Mouse (Mus musculus) gastrocnemius, postnatal 14 days (tissue): ENCODE measurements around the gene Lpar6. TPM values are rescaled to one million over a fixed set of nuclear protein-coding genes. Genes with fewer than 3 reads are reported as not detected.

Source experiments
- DNase-seq: peaks from one replicate; pipeline ENCODE4 v3.0.0; 2021; ENCODE audit warnings: mixed read lengths
- intact Hi-C: fragments of 180-260 bp; cut with DNase I; formaldehyde crosslinking; loops from one replicate; pipeline ENCODE4 v1.15.1; 2025; ENCODE audit warnings: low total_unique reads
- long read RNA-seq, 2 experiments: library from polyadenylated mRNA; stranded (forward); transcript quantifications; one replicate each; pipeline ENCODE4 v2.0.0; 2021
- total RNA-seq, 2 experiments: library from RNA; stranded (reverse); gene quantifications; 2 replicates each; pipeline ENCODE4 v1.2.3; 2021

Gene Lpar6
- 1 to 10 TPM; 2.6 to 2.9 TPM for total RNA-seq
- long read RNA-seq, experiment 1, full-length matches to known transcripts: 2 of 2 reads
- long read RNA-seq, experiment 1, partial matches to known transcripts: 0 of 2 reads
- long read RNA-seq, experiment 1, other reads (novel, unspliced or antisense): 0 of 2 reads
- long read RNA-seq, experiment 2, full-length matches to known transcripts: 9 of 9 reads
- long read RNA-seq, experiment 2, partial matches to known transcripts: 0 of 9 reads
- long read RNA-seq, experiment 2, other reads (novel, unspliced or antisense): 0 of 9 reads

- peak; percentile 30 for DNase-seq
- intact Hi-C loops: no loop called here
Measured at GRCm38 (mm10) chr14:73237848-73238321, at the start of gene Lpar6. Lpar6 (plus strand) TSS chr14:73237895.

- DNase-seq: no peak
- intact Hi-C loops: no loop called here
Measured at GRCm38 (mm10) chr14:73199058-73199457, 38.6 kb upstream of the Lpar6 start.

- DNase-seq: no peak
- intact Hi-C loops: no loop called here
Measured at GRCm38 (mm10) chr14:73201447-73201846, 36.2 kb upstream of the Lpar6 start.

GRCm38 (mm10) chr14:73204016-73204415 lies 33.7 kb upstream of the Lpar6 start:
- DNase-seq: no peak
- intact Hi-C loops: no loop called here

GRCm38 (mm10) chr14:73209262-73209661 lies 28.4 kb upstream of the Lpar6 start:
- intact Hi-C loops: no loop called here
- DNase-seq: no peak

GRCm38 (mm10) chr14:73210196-73210595 lies 27.5 kb upstream of the Lpar6 start:
- no peak for DNase-seq
- intact Hi-C loops: no loop called here

GRCm38 (mm10) chr14:73211477-73211876 lies 26.2 kb upstream of the Lpar6 start:
- DNase-seq: no peak
- intact Hi-C loops: no loop called here

- DNase-seq: no peak
- intact Hi-C loops: no loop called here
Measured at GRCm38 (mm10) chr14:73217062-73217461, 20.6 kb upstream of the Lpar6 start.

GRCm38 (mm10) chr14:73222316-73222970 lies 15.3 kb upstream of the Lpar6 start:
- intact Hi-C loops: no loop called here

GRCm38 (mm10) chr14:73226346-73226745 lies 11.3 kb upstream of the Lpar6 start:
- no peak for DNase-seq
- intact Hi-C loops: no loop called here

More at GRCm38 (mm10) chr14:73222316-73222970, 15.3 kb upstream of the Lpar6 start:
- DNase-seq: no peak

- intact Hi-C loops: no loop called here
- DNase-seq: no peak
Measured at GRCm38 (mm10) chr14:73226849-73227248, 10.8 kb upstream of the Lpar6 start.

GRCm38 (mm10) chr14:73231286-73231982 lies 6.3 kb upstream of the Lpar6 start:
- no peak for DNase-seq
- intact Hi-C loops: no loop called here

- intact Hi-C loops: no loop called here
- no peak for DNase-seq
Measured at GRCm38 (mm10) chr14:73234468-73235031, 3.1 kb upstream of the Lpar6 start.

- intact Hi-C loops: no loop called here
- DNase-seq: no peak
Measured at GRCm38 (mm10) chr14:73238498-73239250, 979 bp downstream of the Lpar6 start.

- no peak for DNase-seq
- intact Hi-C loops: no loop called here
Measured at GRCm38 (mm10) chr14:73239291-73239690, 1.6 kb downstream of the Lpar6 start.

GRCm38 (mm10) chr14:73239857-73240256 lies 2.2 kb downstream of the Lpar6 start:
- intact Hi-C loops: no loop called here
- DNase-seq: no peak

GRCm38 (mm10) chr14:73244061-73244597 lies 6.4 kb downstream of the Lpar6 start:
- intact Hi-C loops: no loop called here
- no peak for DNase-seq

- DNase-seq: no peak
- intact Hi-C loops: no loop called here
Measured at GRCm38 (mm10) chr14:73250056-73250455, 12.4 kb downstream of the Lpar6 start.

- DNase-seq: no peak
- intact Hi-C loops: no loop called here
Measured at GRCm38 (mm10) chr14:73252276-73252675, 14.6 kb downstream of the Lpar6 start.
